Mouse (Mus musculus) embryonic facial prominence, embryonic 11.5 days (tissue): ENCODE results near the gene Angptl4. TPM values are rescaled to one million over a fixed set of nuclear protein-coding genes. Genes with fewer than 3 reads are reported as not detected.
"Not testable (repeated sequence)": the region's sequence is repeated elsewhere in the genome, so short reads cannot be mapped to it uniquely, and the experiment has no call there.

Experiments used
- ATAC-seq: fragments of 200-750 bp; cut with Nextera tagmentation; replicated peaks from 2 replicates; pipeline ENCODE4 v1.8.0; 2017; ENCODE audit warnings: low read depth; ENCODE audit not compliant: insufficient number of reproducible peaks, low FRiP score, low TSS enrichment
- DNase-seq: peaks from one replicate; pipeline ENCODE4 v3.0.0-alpha.2; 2015; ENCODE audit warnings: low spot score
- H3K27ac ChIP-seq: fragments of 300-500 bp; sonication (generic); replicated peaks from 2 replicates; pipeline ENCODE4 v1.5.1; 2014; ENCODE audit warnings: mild to moderate bottlenecking, low read depth, low read length, control low read depth
- H3K27me3 ChIP-seq: fragments of 300-500 bp; sonication (generic); 2 replicates; pipeline ENCODE4 v1.6.1; 2014; ENCODE audit warnings: mild to moderate bottlenecking, low read length, moderate library complexity, mixed read lengths; ENCODE audit not compliant: control insufficient read depth, insufficient read depth
- H3K36me3 ChIP-seq: fragments of 300-500 bp; sonication (generic); replicated peaks from 2 replicates; pipeline ENCODE4 v1.6.1; 2014; ENCODE audit warnings: low read depth, mild to moderate bottlenecking, low read length, moderate library complexity, mixed read lengths; ENCODE audit not compliant: control insufficient read depth, insufficient read depth
- H3K4me1 ChIP-seq: fragments of 300-500 bp; sonication (generic); 2 replicates; pipeline ENCODE4 v1.6.1; 2014; ENCODE audit warnings: low read length, mixed read lengths; ENCODE audit not compliant: control insufficient read depth, insufficient read depth
- H3K4me2 ChIP-seq: fragments of 300-500 bp; sonication (generic); 2 replicates; pipeline ENCODE4 v1.6.1; 2014; ENCODE audit warnings: low read depth, mild to moderate bottlenecking, control low read depth, low read length, moderate library complexity
- H3K4me3 ChIP-seq: fragments of 300-500 bp; sonication (generic); 2 replicates; pipeline ENCODE4 v1.5.1; 2014; ENCODE audit warnings: low read depth, low read length, control low read depth
- H3K9ac ChIP-seq: fragments of 300-500 bp; sonication (generic); replicated peaks from 2 replicates; pipeline ENCODE4 v1.6.1; 2014; ENCODE audit warnings: mild to moderate bottlenecking, control low read depth, low read length
- H3K9me3 ChIP-seq: fragments of 300-500 bp; sonication (generic); replicated peaks from 2 replicates; pipeline ENCODE4 v1.6.1; 2016; ENCODE audit warnings: mild to moderate bottlenecking, low read length, inconsistent platforms, mixed read lengths; ENCODE audit not compliant: control insufficient read depth
- WGBS: fragments of 180-500 bp; shearing (Covaris S2); extraction: QIAGEN DNeasy Blood & Tissue Kit; methylation state at CpG from one replicate; pipeline ENCODE4 v1.1.7; 2014; 5-methylcytosine and 5-hydroxymethylcytosine counted together
- polyA plus RNA-seq: library from polyadenylated mRNA; unstranded; fragments of >200 nt; fragmentation: Nextera tagmentation; extraction: Ambion mirVana; gene quantifications from 2 replicates; pipeline ENCODE4 v1.2.1, GENCODE M21; 2014

The Angptl4 gene
- polyA plus RNA-seq, 1 experiment from 2014 or later: 44.5 TPM

- no peak overlapping the region for H3K9ac ChIP-seq
- H3K36me3 ChIP-seq: peaks cover 5% of the 10 kb centered on the region
- no peaks in the 10 kb centered on the region for H3K4me1 ChIP-seq
- no peak overlapping the region for H3K27ac ChIP-seq
- no peak overlapping the region for H3K4me3 ChIP-seq
- no peaks in the 10 kb centered on the region for H3K9me3 ChIP-seq
- no peaks in the 10 kb centered on the region for H3K27me3 ChIP-seq
- ATAC-seq (no peak), DNase-seq (no peak)
- H3K4me2 ChIP-seq: no peak overlapping the region
Measured at GRCm38 (mm10) chr17:33751181-33751580, 30.4 kb downstream of the Angptl4 start.

DNA sequence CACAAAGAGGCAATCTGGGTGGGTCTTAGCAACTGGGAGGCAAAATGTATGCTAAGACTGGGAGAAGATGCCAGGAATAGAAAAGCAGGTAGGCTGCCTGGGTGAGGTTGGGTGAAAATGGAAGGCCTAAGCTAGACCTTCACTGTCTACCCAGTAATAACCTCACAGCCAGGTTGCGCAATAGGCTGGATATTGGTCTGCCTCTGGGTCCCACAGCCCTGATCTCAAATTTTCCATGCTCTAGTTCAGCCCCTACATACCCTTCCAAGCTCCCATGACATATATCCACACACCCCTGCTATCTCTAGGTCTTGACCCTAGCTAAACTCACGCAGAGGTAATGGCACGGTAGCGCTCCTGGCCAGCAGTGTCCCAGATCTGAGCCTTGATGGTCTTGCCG is 32.2 kb downstream of the Angptl4 start:
- Histone ChIP-seq H3K9ac (no peak overlapping the region), H3K4me1 (no peaks in the 10 kb centered on the region), H3K4me2 (no peak overlapping the region), H3K4me3 (no peak overlapping the region), H3K36me3 (peaks cover 5% of the 10 kb centered on the region), H3K9me3 (no peaks in the 10 kb centered on the region), H3K27ac (no peak overlapping the region), H3K27me3 (no peaks in the 10 kb centered on the region)
- WGBS: 91% methylated on average over 5 of the region's 5 CpGs
- ATAC-seq (no peak), DNase-seq (no peak)

- ATAC-seq (no peak), DNase-seq (peak; percentile 49)
- 64% methylated on average over 2 of the region's 2 CpGs for WGBS
- Histone ChIP-seq H3K9ac (no peak overlapping the region), H3K27me3 (no peaks in the 10 kb centered on the region), H3K27ac (no peak overlapping the region), H3K36me3 (peaks cover 5% of the 10 kb centered on the region), H3K4me2 (no peak overlapping the region), H3K4me1 (no peaks in the 10 kb centered on the region), H3K4me3 (no peak overlapping the region), H3K9me3 (no peaks in the 10 kb centered on the region)
Measured at GRCm38 (mm10) chr17:33746011-33746410, 35.6 kb downstream of the Angptl4 start.

- no peak overlapping the region for H3K9ac ChIP-seq
- ATAC-seq (no peak; the same call in 1 of the 2 replicates), DNase-seq (no peak)
- H3K27me3 ChIP-seq: no peaks in the 10 kb centered on the region
- no peaks in the 10 kb centered on the region for H3K9me3 ChIP-seq
- peaks cover 5% of the 10 kb centered on the region for H3K36me3 ChIP-seq
- no peaks in the 10 kb centered on the region for H3K4me1 ChIP-seq
- no peak overlapping the region for H3K4me2 ChIP-seq
- no peak overlapping the region for H3K4me3 ChIP-seq
- 87% methylated on average over 5 of the region's 5 CpGs for WGBS
- no peak overlapping the region for H3K27ac ChIP-seq
Measured at GRCm38 (mm10) chr17:33744686-33745384, 36.8 kb downstream of the Angptl4 start.

DNA sequence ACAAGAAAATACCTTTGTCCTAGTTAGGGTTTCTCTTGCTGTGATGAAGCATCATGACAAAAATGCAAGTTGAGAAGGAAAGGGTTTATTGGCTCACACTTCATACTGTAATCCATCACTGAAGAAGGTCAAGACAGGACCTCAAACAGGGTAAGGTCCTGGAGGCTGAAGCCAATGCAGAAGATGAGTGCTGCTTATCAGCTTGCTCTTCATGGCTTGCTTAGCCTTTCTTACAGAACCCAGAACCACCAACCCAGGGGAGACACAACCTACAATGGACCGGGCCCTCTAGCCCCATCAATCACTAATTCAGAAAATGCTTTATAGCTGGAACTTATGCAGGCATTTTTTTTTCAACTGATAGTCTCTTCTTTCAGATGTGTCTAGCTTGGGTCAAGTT is 39.2 kb downstream of the Angptl4 start:
- no peak overlapping the region for H3K4me2 ChIP-seq
- WGBS: 93% methylated on average over 1 of the region's 1 CpGs
- no peak overlapping the region for H3K27ac ChIP-seq
- no peak for DNase-seq
- no peak overlapping the region for H3K4me3 ChIP-seq
- ATAC-seq: no peak
- no peaks in the 10 kb centered on the region for H3K4me1 ChIP-seq
- no peaks in the 10 kb centered on the region for H3K27me3 ChIP-seq
- peaks cover 3% of the 10 kb centered on the region; the same call in 1 of the 2 replicates for H3K36me3 ChIP-seq
- H3K9ac ChIP-seq: no peak overlapping the region
- H3K9me3 ChIP-seq: no peaks in the 10 kb centered on the region

GRCm38 (mm10) chr17:33733526-33733925 is 48.1 kb downstream of the Angptl4 start:
- not testable (repeated sequence) for H3K4me3 ChIP-seq, ATAC-seq, H3K27ac ChIP-seq, H3K27me3 ChIP-seq, H3K36me3 ChIP-seq, H3K9ac ChIP-seq, H3K9me3 ChIP-seq, H3K4me1 ChIP-seq, DNase-seq, H3K4me2 ChIP-seq
- 83% methylated on average over 10 of the region's 10 CpGs for WGBS

GRCm38 (mm10) chr17:33732556-33733083 is 49.0 kb downstream of the Angptl4 start:
- DNase-seq, H3K9ac ChIP-seq: not testable (repeated sequence)
- 78% methylated on average over 9 of the region's 9 CpGs for WGBS

DNA sequence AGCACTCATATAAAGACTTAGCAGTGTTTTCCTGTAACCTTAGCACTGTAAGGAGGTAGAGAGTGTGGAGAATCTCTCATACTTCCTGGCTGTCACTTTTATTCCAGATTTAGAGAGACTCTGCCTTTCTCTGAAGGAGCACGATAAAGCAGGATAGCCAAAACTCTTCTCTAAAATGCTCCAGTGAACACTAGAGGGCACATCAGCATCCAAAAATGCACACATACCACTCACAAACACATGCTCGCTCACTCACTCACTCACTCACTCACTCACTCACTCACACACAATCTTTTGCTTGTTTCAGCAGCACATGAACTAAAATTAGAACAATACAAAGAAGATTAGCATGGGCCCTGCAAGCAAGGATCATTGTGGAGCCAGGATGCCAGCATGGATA is 52.4 kb downstream of the Angptl4 start:
- Histone ChIP-seq H3K4me2 (no peak overlapping the region), H3K9me3 (no peaks in the 10 kb centered on the region), H3K4me3 (no peak overlapping the region), H3K27me3 (no peaks in the 10 kb centered on the region), H3K27ac (no peak overlapping the region), H3K36me3 (no peaks in the 10 kb centered on the region), H3K9ac (no peak overlapping the region), H3K4me1 (no peaks in the 10 kb centered on the region)
- whole genome bisulfite sequencing: 58% methylated on average over 2 of the region's 2 CpGs
- ATAC-seq (no peak), DNase-seq (no peak)

More at GRCm38 (mm10) chr17:33732556-33733083, 49.0 kb downstream of the Angptl4 start:
- H3K36me3 ChIP-seq, H3K4me1 ChIP-seq, H3K27me3 ChIP-seq, H3K27ac ChIP-seq, H3K4me3 ChIP-seq, H3K4me2 ChIP-seq, ATAC-seq, H3K9me3 ChIP-seq: not testable (repeated sequence)
